In the genomic region with DNA sequence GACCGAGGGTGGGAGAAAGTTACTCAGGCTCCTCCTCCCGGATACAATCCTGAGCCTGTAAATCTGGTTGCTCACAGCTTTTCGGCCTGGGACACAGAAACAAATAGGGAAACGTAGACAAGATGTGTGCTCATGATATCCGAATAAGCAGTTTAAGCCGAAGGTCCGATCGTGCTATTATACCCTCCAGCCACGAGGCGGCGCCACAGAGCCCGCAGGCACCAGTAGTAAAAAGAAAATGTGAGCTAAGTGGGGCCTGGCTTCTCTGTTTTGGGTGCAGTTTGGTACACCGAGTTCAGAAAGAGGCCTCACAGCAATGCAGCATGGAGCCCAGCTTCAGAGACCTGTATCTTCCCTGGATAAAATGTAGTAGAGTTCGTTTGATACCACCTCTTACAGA, we compare ENCODE assay signal across 9 mouse cellular contexts. TPM values are rescaled to one million over a fixed set of nuclear protein-coding genes. Genes with fewer than 3 reads are reported as not detected.
DNase-seq lines count a peak whose midpoint lies in the region; ATAC-seq lines count a peak whose summit lies in the region.
"Had no signal": no experiment of that assay in that cellular context is flagged by ENCODE, and none has a peak within 500 bp of the region (broad histone marks: within the 10 kb centered on the region; RNA-seq: fewer than 3 reads in every experiment).

No protein-coding gene starts in this region.

- no peak overlapping the region for H3K9ac ChIP-seq in limb, embryonic 11.5 days (ENCODE audit: low read length)
- H3K9ac ChIP-seq: neural tube, embryonic 13.5 days had no signal

- H3K4me3 ChIP-seq in limb, embryonic 11.5 days (ENCODE audit: low read depth, low read length), result no peak overlapping the region
- H3K4me3 ChIP-seq: neural tube, embryonic 13.5 days had no signal

- no peaks in the 10 kb centered on the region for H3K4me1 ChIP-seq in limb, embryonic 11.5 days (ENCODE audit: control insufficient read depth, insufficient read depth, low read length)
- H3K4me1 ChIP-seq: neural tube, embryonic 13.5 days had no signal

- DNase-seq in embryo, embryonic 10 days (ENCODE audit: low spot score), result peak; percentile 20
- DNase-seq in embryo, embryonic 11 days, result no peak
- DNase-seq in right cerebral cortex, postnatal 4 days, result peak; percentile 15
- DNase-seq in right cerebral cortex, postnatal 25 days, result no peak
- DNase-seq in gastrocnemius, adult 18-20 months (ENCODE audit: low spot score), result peak; percentile 26
- DNase-seq in limb, embryonic 11.5 days (ENCODE audit: low spot score), result peak; percentile 53
- peak; percentile 15 for DNase-seq in retina, adult 2 months (ENCODE audit: low read depth, low spot score)

- no peak for ATAC-seq in limb, embryonic 11.5 days (ENCODE audit: insufficient number of reproducible peaks, low FRiP score, low TSS enrichment, low read depth)
- no peak for ATAC-seq in inflammation-experienced regulatory T-cells, adult 6 months

- H3K4me2 ChIP-seq in limb, embryonic 11.5 days (ENCODE audit: low read depth, severe bottlenecking), result no peak overlapping the region
- H3K4me2 ChIP-seq: neural tube, embryonic 13.5 days had no signal

- no peak overlapping the region for H3K27ac ChIP-seq in limb, embryonic 11.5 days (replicated peaks; ENCODE audit: low read depth, low read length)
- H3K27ac ChIP-seq: neural tube, embryonic 13.5 days had no signal

- H3K9me3 ChIP-seq in limb, embryonic 11.5 days (ENCODE audit: control insufficient read depth, low read length), result no peaks in the 10 kb centered on the region
- H3K9me3 ChIP-seq: neural tube, embryonic 13.5 days had no signal

- H3K27me3 ChIP-seq in limb, embryonic 11.5 days (ENCODE audit: control insufficient read depth, insufficient read depth, low read length), result no peaks in the 10 kb centered on the region
- H3K27me3 ChIP-seq: neural tube, embryonic 13.5 days had no signal

- WGBS in limb, embryonic 11.5 days, result 55% methylated on average over 14 of the region's 14 CpGs

- no peaks in the 10 kb centered on the region for H3K36me3 ChIP-seq in limb, embryonic 11.5 days (ENCODE audit: control insufficient read depth, insufficient read depth, low read length)
- H3K36me3 ChIP-seq: neural tube, embryonic 13.5 days had no signal

RNA-seq across cellular contexts. Expression of a gene that starts 46.5 kb away (rescaled TPM):
- not detected for total RNA-seq in gastrocnemius, adult 18-20 months (2021)
- polyA plus RNA-seq in limb, embryonic 11.5 days (2014; fragmentation: Nextera tagmentation; extraction: Ambion mirVana), result 528 and 536 TPM in 2 replicates
- 100 to 1,000 TPM in 1 of 3 experiments, 10 to 100 TPM in 2; 10.6 to 131 (median 15.8) TPM for polyA plus RNA-seq in inflammation-experienced regulatory T-cells, adult 6 months (2017; shearing (Covaris generic))

Comparison
In these comparisons a context has a peak if more than half of its experiments do, and no peak if none do; other contexts are left out.
1. DNase-seq: peak in embryo, embryonic 10 days (single experiment), right cerebral cortex, postnatal 4 days (single experiment), gastrocnemius, adult 18-20 months (single experiment), limb, embryonic 11.5 days (single experiment) and retina, adult 2 months (single experiment); none in embryo, embryonic 11 days (single experiment) and right cerebral cortex, postnatal 25 days (single experiment).